Mouse (Mus musculus) adrenal gland, postnatal 36 days (tissue): Measurements from ENCODE around the gene Ptk7. TPM values are rescaled to one million over a fixed set of nuclear protein-coding genes. Genes with fewer than 3 reads are reported as not detected.

ENCODE experiments used
- DNase-seq, 2 experiments: peaks; one replicate each; pipeline ENCODE4 v3.0.0; 2021; ENCODE audit warnings: mixed read lengths in 1 of 2
- total RNA-seq, 2 experiments: library from RNA; stranded (reverse); gene quantifications; 2 replicates each; pipeline ENCODE4 v1.2.3; 2021

The Ptk7 gene
- total RNA-seq, 2 experiments from 2014 or later = 6.8 to 11.7 TPM

DNA sequence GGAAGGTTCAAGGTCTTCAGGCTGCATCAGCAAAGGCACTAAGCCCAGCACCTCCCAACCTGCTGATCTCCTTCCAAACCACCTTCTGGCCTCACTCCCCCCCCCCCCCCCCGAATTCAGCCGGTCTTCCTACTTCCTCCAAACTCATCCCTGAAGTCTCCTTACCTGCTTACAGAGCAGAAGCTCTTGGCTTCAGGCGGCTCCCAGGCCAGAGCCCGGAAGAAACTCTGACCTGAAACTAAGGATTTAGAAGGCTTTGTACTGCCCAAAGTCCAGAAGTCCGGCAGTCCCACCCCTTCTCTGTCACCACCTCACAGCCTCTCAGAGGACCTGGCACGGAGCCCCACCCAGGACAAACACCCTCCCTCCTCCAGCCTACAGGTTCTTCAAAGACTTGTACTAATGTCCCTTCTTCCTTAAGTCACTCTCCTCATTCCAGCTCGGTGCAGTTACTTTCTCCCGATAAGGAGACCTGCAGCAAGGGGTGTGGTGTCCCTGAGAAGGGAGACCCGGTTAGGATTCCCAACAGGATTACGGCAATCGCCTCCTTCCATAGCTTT is 15.7 kb upstream of the Ptk7 start:
- peak; percentile 77 to 85 for DNase-seq

DNA sequence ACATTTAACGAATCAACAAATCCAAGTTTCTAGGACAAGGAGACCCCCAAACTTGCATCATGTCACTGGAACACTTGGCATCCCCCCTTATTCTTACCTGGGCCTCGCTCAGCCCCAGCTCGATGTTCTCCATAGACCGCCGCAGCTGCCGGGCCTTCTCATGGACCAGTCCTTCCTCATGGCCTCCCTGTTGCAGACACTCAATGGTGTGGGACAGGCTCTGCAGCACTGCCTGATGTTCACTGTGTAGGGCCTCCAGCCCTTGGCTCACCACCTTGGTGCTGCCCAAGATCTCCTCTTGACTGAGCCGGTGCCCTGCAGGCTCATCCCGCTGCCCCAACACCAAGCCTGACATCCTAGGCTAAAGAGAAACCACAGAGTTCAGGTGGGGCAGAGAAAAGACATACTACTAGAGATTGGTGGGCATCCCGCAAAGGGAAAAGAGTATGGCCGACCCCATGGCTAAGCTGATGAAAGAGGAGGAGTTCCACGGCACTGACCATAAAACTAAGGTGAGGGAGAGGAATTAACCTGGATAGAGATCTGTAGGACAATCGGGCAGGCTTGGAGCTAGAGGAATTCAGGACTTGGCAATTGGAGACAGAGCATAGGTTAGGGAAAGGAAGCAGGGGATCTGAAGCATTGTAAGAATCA is 15.0 kb upstream of the Ptk7 start:
- no peak for DNase-seq

- DNase-seq = no peak
Measured at GRCm38 (mm10) chr17:46642060-46642459, 12.8 kb upstream of the Ptk7 start.

DNA sequence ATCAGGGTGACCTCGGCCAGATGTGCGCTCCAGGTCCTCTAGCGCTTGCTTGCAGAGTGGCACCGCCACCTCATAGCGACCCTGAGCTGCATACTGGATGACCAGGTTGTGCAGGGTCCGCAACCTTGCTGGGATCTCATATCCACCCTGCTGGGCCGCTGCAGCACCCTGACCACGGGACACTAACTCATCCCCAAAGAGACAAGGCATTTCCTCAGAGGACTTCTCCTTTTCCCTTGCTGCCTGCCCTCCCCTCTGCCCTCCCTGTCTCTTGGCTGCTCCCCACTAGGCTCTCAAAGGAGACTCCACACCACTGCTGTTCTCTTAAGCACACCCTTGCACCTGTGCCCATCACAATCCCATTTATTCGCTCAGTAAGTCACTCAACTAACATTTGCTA is 10.6 kb upstream of the Ptk7 start:
- DNase-seq = no peak

DNA sequence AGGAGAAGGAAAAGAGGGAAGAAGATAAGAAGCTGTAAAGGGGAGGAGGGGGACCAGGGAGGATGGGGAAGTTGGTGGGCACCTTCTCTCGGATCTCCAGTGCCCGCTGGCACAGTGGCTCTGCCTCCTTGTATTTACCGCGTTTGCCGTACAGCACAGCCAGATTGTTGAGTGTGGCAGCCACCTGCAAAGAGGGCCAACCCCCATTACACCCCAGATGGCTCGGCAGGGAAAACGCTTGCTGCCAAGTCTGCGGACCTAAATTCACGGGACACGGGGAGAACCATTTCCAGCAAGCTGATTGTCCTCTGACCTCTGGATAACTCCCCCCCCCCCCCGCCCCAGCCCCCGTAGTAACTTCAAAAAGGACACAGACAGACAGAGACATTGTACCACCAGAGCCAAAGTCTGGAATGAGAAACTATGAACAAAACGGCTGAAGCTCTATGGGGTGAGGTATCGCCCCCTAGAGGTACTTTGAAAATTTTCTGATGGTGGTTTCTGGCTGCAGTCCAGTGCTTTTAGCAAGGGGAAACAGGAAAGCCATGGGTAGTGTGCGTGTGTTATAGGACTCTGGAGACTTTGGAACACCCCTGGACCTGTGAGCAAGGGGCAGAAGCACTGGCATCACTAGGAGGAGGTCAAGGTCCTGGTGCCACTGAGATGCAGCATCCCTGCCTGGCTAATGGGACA is 7.7 kb upstream of the Ptk7 start:
- peak; percentile 36 to 66 for DNase-seq

DNA sequence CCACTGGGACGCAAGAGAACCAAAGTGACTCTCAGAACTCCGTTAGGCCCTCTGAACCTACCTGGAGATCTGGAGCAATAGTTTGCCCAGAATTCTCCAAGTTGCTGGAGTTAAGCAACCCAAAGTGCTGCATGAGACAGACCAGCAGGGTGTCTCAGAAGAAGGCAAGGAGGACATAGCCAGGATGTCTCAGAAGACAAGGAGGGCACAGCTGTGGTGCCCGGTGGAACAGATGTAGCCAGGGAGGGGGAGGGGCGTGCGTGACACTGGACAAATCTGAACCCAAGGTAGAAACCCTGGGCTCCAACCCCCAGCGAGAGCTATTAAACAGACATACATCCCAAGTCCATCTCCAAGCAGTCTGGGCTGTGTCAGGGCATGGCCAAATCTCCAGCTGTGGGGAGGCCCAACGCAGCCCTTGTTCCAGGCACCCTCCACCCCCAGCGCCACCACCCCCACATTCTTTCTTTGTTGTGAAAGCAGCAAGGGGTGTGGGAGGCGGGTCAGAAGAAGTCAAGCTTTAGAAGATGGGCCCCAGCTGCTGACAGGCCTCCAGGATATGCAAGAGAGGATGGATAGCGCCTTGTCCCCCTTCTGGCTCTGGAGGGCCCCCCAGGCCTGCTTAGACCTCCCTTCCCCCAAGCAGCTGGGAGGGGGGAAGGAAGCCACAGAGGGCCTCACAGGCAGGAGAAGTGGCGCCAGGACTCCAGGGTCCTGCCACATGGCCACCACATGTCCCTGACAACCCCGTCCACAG is 559 bp upstream of the Ptk7 start:
- peak in 1 of 2 experiments; percentile 31 for DNase-seq

GRCm38 (mm10) chr17:46628471-46628790 is 873 bp downstream of the Ptk7 start:
- peak; percentile 64 to 66 for DNase-seq

- no peak for DNase-seq
Measured at GRCm38 (mm10) chr17:46627409-46627808, 1.9 kb downstream of the Ptk7 start.

DNA sequence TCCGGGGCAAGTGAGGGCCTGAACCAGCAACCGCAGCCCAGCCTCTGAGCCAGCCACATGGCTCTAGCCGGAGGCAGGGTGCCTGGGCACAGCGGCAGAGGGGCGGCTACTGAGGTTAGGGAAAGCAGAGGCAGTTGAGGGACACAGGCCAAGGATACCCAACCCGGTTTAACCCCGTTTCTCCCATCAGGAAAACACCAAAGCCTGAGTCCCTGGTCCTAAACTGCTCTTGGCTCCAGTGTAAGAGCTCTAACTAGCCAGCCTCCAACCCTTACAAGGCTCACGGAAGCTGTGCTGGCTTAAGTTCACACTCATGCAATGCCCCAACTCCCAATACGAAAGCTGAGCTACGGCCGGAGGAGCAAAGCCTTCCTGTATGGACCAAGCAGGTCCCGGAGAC is 4.7 kb downstream of the Ptk7 start:
- no peak for DNase-seq

DNA sequence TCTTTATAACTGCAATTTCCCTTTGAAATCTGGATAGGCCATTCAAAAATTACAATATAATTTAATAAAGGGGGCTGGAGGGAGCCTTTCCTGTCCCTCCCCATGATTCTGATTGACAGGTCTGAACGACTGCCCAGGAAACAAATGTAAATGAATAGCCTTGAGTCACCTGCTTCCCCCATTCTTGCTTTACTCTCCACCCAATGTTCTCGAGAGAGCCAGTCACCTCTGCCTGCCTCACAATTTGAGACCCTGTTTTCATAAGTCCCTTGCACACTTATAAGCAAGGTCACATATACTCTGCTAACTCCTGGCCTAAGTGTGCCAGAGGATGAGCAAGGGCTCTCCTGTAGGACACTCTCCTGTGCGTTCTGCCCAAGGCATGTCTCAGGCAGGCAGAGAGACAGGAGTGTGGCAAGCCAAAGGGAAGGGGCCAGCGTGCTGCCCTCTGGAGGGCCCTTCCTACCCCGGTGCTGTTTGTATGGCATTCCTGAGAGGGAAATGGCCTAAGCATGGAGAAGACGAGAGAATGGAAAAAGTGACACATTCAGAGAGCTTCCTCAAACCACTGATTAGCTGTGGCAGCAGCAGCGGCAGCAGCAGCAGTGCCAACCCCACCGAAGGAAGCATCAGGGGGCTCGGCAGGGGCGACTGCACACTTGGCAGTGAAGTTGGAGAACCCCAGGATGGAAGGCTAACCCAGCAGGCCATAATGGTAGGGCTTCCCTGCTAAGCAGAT is 5.3 kb downstream of the Ptk7 start:
- no peak for DNase-seq

- no peak for DNase-seq
Measured at GRCm38 (mm10) chr17:46622269-46622668, 7.0 kb downstream of the Ptk7 start.

- peak; percentile 72 to 76 for DNase-seq
Measured at GRCm38 (mm10) chr17:46621324-46621723, 8.0 kb downstream of the Ptk7 start.

DNA sequence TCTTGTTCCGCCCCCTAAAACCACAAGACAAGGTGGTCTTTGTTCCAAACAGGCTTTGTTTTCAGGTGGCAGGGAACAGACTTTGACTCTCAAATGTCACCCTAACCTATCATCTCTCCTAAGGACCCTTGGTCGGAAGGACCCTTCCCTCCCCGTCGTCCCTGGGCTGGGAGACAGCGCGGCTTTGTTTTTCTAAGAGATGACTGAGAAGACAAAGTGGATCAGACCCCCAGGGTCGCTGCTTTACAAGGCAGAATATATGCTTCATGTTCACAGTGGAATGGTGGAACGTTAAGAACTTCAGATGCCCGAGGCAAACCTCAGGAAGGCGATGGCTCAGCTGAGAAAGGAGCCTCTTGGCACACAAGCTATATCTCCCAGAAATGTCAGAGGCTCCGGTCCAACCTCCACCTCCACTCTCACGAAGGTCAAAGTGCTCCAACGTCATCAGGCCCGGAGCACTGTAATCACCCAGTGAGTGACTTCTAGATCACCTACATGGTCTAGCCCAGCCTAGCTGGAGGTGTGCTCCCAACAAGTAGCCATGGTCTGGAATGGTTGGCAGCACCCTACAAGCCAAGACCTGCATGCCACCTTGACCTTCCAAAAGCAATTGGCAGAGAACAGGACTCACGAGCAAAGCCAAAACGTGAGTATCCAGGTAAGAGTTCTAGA is 9.5 kb downstream of the Ptk7 start:
- DNase-seq = no peak

DNA sequence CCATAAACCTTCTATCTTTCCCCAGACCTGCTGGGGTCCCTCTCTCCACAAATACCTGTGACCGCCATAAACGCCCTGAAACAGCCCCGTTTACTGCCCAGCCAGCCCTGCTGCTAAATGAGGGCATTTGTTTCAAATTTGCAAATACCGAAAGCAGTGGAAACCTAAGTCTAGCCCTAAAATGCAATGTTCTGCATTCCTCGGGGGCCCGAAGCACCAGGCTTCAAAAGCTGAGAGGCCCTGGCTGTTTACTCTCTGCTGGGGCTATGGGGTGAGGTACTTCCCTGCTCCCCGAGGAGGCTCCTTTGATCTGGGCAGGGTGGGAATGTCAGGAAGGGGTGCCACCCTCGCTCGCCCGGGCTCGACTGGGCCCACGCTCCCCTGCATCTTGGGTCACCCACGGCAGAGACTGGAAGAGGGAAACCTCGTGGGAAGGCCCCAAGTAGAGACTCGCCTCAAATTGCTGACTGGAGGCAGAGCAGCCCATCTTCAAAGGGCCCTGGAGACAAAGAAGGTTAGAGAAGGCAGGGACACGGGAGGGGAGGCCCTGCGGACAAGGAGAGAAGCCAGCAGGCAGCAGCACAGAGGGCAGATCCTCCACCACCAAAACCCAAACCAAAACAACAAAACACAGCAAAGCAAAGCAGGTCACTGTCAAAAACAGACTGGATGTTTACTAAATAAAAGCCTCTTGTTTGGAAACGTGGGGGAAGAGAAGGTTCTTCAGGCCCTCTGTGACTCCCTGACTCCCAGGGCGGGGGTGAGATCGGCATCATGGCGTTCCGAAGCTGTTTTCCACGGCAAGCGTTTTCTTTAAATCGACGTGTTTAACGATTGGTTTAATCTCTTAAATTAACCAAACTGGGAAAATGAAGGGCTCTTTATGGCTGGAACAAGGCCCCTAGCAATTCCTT is 10.3 kb downstream of the Ptk7 start:
- no peak for DNase-seq

DNA sequence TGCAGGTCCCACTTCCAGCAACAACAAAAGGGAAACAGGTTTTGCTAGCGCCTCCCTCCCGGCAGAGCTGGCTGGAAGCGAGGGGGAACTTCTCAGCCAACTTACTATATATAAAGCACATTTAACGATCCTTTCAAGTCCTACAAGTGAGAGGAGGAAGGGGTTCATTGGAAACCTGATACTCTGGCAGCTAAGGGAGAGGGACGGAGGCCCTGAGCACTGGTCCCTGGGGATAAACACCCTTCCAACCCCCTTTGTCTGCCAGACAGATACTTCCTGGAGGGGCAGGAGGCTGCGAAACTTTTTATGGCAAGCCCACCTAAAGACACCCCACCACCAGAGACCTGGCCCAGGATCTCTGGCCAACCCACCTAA is 10.9 kb downstream of the Ptk7 start:
- no peak for DNase-seq

GRCm38 (mm10) chr17:46617799-46618198 is 11.5 kb downstream of the Ptk7 start:
- no peak for DNase-seq

GRCm38 (mm10) chr17:46613229-46613628 is 16.1 kb downstream of the Ptk7 start:
- no peak for DNase-seq

- DNase-seq = peak in 1 of 2 experiments; percentile 7
Measured at GRCm38 (mm10) chr17:46612820-46613219, 16.5 kb downstream of the Ptk7 start.

DNA sequence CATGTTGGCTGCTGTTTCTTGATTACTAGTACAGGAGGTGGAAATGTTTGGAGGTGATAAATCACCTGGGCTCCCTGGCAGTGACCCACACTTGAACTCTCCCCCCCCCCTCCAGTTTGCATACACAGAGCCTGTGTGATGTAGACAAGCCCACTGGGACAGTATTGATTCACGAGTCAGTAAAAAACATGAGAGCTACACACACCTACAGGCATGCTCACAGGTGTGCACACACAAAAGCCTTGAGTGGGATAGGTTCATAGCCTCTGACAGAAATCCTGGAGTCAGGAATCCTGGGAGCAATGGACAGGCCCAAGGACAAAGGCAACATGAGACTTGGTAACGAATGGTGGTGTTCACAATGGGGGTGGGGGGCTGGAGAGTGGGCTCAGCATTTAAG is 17.1 kb downstream of the Ptk7 start:
- no peak for DNase-seq

- no peak for DNase-seq
Measured at GRCm38 (mm10) chr17:46611316-46611715, 18.0 kb downstream of the Ptk7 start.
